In the genomic region with DNA sequence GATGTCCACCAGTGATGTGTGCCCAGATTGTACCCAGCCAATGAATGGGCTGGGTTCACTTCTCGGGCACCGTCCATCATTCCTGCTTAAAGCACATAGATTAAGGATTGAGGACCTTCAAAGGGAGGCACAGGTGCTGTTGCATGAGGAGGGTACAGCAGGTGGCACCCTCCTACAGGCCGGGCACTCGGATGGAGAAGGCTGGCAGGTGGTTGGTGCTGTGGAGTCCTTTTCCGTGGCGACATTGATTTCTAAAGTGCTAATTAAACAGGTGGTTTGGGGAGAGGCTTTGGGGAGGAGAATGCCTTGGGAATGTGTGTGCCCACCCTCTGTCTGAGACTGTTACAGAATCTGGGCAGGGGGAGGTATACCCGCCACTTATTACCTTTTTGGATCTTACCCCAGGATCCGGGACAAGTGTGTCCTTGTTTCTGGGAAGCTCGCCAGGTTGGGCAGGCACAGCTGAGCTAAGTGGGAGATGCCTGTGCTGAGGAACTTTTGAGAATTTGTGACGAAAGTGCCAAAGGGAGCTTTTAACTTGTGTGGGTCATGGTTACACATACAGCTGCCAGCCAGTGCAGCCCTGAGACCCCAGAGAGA, we compare ENCODE assay signal across 12 mouse cellular contexts. TPM values are rescaled to one million over a fixed set of nuclear protein-coding genes. Genes with fewer than 3 reads are reported as not detected.
DNase-seq lines count a peak whose midpoint lies in the region; ATAC-seq lines count a peak whose summit lies in the region.
"Had no signal": no experiment of that assay in that cellular context is flagged by ENCODE, and none has a peak within 500 bp of the region (broad histone marks: within the 10 kb centered on the region; RNA-seq: fewer than 3 reads in every experiment).

No protein-coding gene starts in this region.

- H3K4me1 ChIP-seq in forebrain, embryonic 15.5 days = peaks cover 8% of the 10 kb centered on the region
- H3K4me1 ChIP-seq in forebrain, embryonic 11.5 days (replicated peaks; ENCODE audit: control insufficient read depth, insufficient read depth, low read length) = no peaks in the 10 kb centered on the region
- no peaks in the 10 kb centered on the region for H3K4me1 ChIP-seq in lung, embryonic 15.5 days
- H3K4me1 ChIP-seq: embryonic facial prominence, embryonic 12.5 days had no signal

- no peaks in the 10 kb centered on the region for H3K36me3 ChIP-seq in forebrain, embryonic 15.5 days
- no peaks in the 10 kb centered on the region for H3K36me3 ChIP-seq in forebrain, embryonic 11.5 days (ENCODE audit: control insufficient read depth, insufficient read depth, low read length)
- no peaks in the 10 kb centered on the region for H3K36me3 ChIP-seq in lung, embryonic 15.5 days
- H3K36me3 ChIP-seq: embryonic facial prominence, embryonic 12.5 days; limb, embryonic 15.5 days had no signal

- no peaks in the 10 kb centered on the region for H3K9me3 ChIP-seq in forebrain, embryonic 15.5 days
- H3K9me3 ChIP-seq in forebrain, embryonic 11.5 days (ENCODE audit: control insufficient read depth, low read length) = no peaks in the 10 kb centered on the region
- no peaks in the 10 kb centered on the region for H3K9me3 ChIP-seq in lung, embryonic 15.5 days
- H3K9me3 ChIP-seq: embryonic facial prominence, embryonic 12.5 days; limb, embryonic 15.5 days had no signal

- no peak overlapping the region for H3K4me2 ChIP-seq in forebrain, embryonic 15.5 days (replicated peaks)
- no peak overlapping the region for H3K4me2 ChIP-seq in forebrain, embryonic 11.5 days (ENCODE audit: low read depth, low read length, severe bottlenecking)
- no peak overlapping the region for H3K4me2 ChIP-seq in lung, embryonic 15.5 days
- H3K4me2 ChIP-seq: embryonic facial prominence, embryonic 12.5 days; limb, embryonic 15.5 days had no signal

- H3K4me3 ChIP-seq in forebrain, embryonic 15.5 days = no peak overlapping the region
- no peak overlapping the region for H3K4me3 ChIP-seq in forebrain, embryonic 11.5 days (ENCODE audit: low read depth, low read length)
- no peak overlapping the region for H3K4me3 ChIP-seq in lung, embryonic 15.5 days
- H3K4me3 ChIP-seq: embryonic facial prominence, embryonic 12.5 days; limb, embryonic 15.5 days had no signal

- H3K27ac ChIP-seq in forebrain, embryonic 15.5 days (replicated peaks) = no peak overlapping the region
- no peak overlapping the region for H3K27ac ChIP-seq in forebrain, embryonic 11.5 days (ENCODE audit: low read depth, low read length)
- H3K27ac ChIP-seq in lung, embryonic 15.5 days = peak overlapping the region; percentile 38; the same call in 1 of the 2 replicates
- H3K27ac ChIP-seq: embryonic facial prominence, embryonic 12.5 days; limb, embryonic 15.5 days had no signal

- H3K27me3 ChIP-seq in forebrain, embryonic 15.5 days = no peaks in the 10 kb centered on the region
- H3K27me3 ChIP-seq in forebrain, embryonic 11.5 days (ENCODE audit: control insufficient read depth, insufficient read depth, low read length) = no peaks in the 10 kb centered on the region
- peaks cover 3% of the 10 kb centered on the region; the same call in 1 of the 2 replicates for H3K27me3 ChIP-seq in lung, embryonic 15.5 days

- WGBS in forebrain, embryonic 15.5 days = 46% methylated on average over 10 of the region's 10 CpGs
- WGBS in forebrain, embryonic 11.5 days = 82% methylated on average over 10 of the region's 10 CpGs
- 51% methylated on average over 10 of the region's 10 CpGs for WGBS in lung, embryonic 15.5 days

- ATAC-seq in forebrain, embryonic 15.5 days (replicated peaks) = peak; percentile 61
- ATAC-seq in forebrain, embryonic 11.5 days (replicated peaks; ENCODE audit: low FRiP score) = no peak
- ATAC-seq in lung, embryonic 15.5 days (ENCODE audit: borderline replicate concordance, extremely low read depth, low FRiP score, low TSS enrichment) = peak; percentile 69; the same call in 1 of the 2 replicates
- no peak for ATAC-seq in granulocyte monocyte progenitor cell, adult 5-6 weeks (replicated peaks; ENCODE audit: poor library complexity, severe bottlenecking)

- H3K9ac ChIP-seq in forebrain, embryonic 15.5 days (replicated peaks) = no peak overlapping the region
- no peak overlapping the region for H3K9ac ChIP-seq in forebrain, embryonic 11.5 days (ENCODE audit: low read length)
- no peak overlapping the region for H3K9ac ChIP-seq in lung, embryonic 15.5 days
- H3K9ac ChIP-seq: embryonic facial prominence, embryonic 12.5 days; limb, embryonic 15.5 days had no signal

- DNase-seq in forebrain, embryonic 11.5 days (ENCODE audit: low spot score) = no peak
- peak; percentile 43 for DNase-seq in testis, postnatal 14 days (ENCODE audit: low spot score)
- no peak for DNase-seq in testis, postnatal 10 days (ENCODE audit: low spot score)
- no peak for DNase-seq in liver
- DNase-seq in kidney, adult 8-10 months = no peak
- DNase-seq: kidney, adult 9 months had no signal

RNA-seq across cellular contexts. Expression of a gene that starts 11.4 kb away (rescaled TPM):
- polyA plus RNA-seq in forebrain, embryonic 15.5 days (2015; fragmentation: Nextera tagmentation; extraction: Ambion mirVana) = 200 and 204 TPM in 2 replicates
- 33.2 and 36.7 TPM in 2 replicates for polyA plus RNA-seq in forebrain, embryonic 11.5 days (2014; fragmentation: Nextera tagmentation; extraction: Ambion mirVana)
- polyA plus RNA-seq in lung, embryonic 15.5 days (2015; fragmentation: Nextera tagmentation; extraction: Ambion mirVana) = 18.5 and 20.4 TPM in 2 replicates
- not detected in 2 replicates for total RNA-seq in granulocyte monocyte progenitor cell, adult 5-6 weeks (2014; fragmentation: Nextera tagmentation)
- total RNA-seq in granulocyte monocyte progenitor cell, adult 5-6 weeks (2017) = not detected in 2 replicates
- total RNA-seq: monocyte, adult 5-6 weeks had no signal

RNA-seq across cellular contexts. Expression of a gene that starts 27.5 kb away (rescaled TPM):
- polyA plus RNA-seq in forebrain, embryonic 15.5 days (2015; fragmentation: Nextera tagmentation; extraction: Ambion mirVana) = 26.1 and 28.8 TPM in 2 replicates
- polyA plus RNA-seq in forebrain, embryonic 11.5 days (2014; fragmentation: Nextera tagmentation; extraction: Ambion mirVana) = 27.5 and 30.0 TPM in 2 replicates
- 17.3 and 18.3 TPM in 2 replicates for polyA plus RNA-seq in lung, embryonic 15.5 days (2015; fragmentation: Nextera tagmentation; extraction: Ambion mirVana)
- 16.6 and 16.8 TPM in 2 replicates for total RNA-seq in granulocyte monocyte progenitor cell, adult 5-6 weeks (2014; fragmentation: Nextera tagmentation)
- total RNA-seq in granulocyte monocyte progenitor cell, adult 5-6 weeks (2017) = 42.0 and 48.1 TPM in 2 replicates

RNA-seq across cellular contexts. Expression of a gene that starts 54.9 kb away (rescaled TPM):
- 10.6 and 14.0 TPM in 2 replicates for polyA plus RNA-seq in forebrain, embryonic 15.5 days (2015; fragmentation: Nextera tagmentation; extraction: Ambion mirVana)
- polyA plus RNA-seq in forebrain, embryonic 11.5 days (2014; fragmentation: Nextera tagmentation; extraction: Ambion mirVana) = 31.6 and 35.2 TPM in 2 replicates
- polyA plus RNA-seq in lung, embryonic 15.5 days (2015; fragmentation: Nextera tagmentation; extraction: Ambion mirVana) = 23.6 and 25.3 TPM in 2 replicates
- total RNA-seq in granulocyte monocyte progenitor cell, adult 5-6 weeks (2014; fragmentation: Nextera tagmentation) = 11.6 and 12.4 TPM in 2 replicates
- 25.2 and 25.5 TPM in 2 replicates for total RNA-seq in granulocyte monocyte progenitor cell, adult 5-6 weeks (2017)

Comparison
In these comparisons a context has a peak if more than half of its experiments do, and no peak if none do; other contexts are left out.
1. ATAC-seq: peak in forebrain, embryonic 15.5 days (single experiment) and lung, embryonic 15.5 days (single experiment); none in forebrain, embryonic 11.5 days (single experiment) and granulocyte monocyte progenitor cell, adult 5-6 weeks (single experiment).